Mouse (Mus musculus) layer of hippocampus, adult 9-10 months (tissue): ENCODE measurements around the gene Stk38.
"Not testable (repeated sequence)": the region's sequence is repeated elsewhere in the genome, so short reads cannot be mapped to it uniquely, and the experiment has no call there.

Experiments
- DNase-seq: peaks from one replicate; pipeline ENCODE4 v3.0.0; 2022; ENCODE audit warnings: low spot score

Gene Stk38

DNA sequence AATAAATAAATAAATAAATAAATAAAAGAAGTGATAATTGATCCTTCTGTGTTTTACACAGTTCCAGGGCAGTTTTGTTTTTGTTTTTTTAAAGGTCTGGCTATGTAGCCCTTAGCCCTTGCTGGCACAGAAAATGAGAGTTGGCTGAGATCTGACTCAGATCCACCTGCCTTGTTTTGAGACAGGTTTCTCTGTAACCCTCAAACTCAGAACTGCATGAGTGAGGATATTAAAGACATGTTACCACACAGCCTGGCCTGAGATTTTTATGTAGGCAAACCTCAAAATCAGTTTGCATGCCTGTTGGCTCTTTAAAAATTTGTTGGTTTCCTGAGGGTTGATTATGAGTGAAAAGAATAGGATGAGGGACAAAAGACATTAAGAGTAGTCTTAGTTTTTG lies 27.7 kb upstream of the Stk38 start:
- DNase-seq, result no peak

DNA sequence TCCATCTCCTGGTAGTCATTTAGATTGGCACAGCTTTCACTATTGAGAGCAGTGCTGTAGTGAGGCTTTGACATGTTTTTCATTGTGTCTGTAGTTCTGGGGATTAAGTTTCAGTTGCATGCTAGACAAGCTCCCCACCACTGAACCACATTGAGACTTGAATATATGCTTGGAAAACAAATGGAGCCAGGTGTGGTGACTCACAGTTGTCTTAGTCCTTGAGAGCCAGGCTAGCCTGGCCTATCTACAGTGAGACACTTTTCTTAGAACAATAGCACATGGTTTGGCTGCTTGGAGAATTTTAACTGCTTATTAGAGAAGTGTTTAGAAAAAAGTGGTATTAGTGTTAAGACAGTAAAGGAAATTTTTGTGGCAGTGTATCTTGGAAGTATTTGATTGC lies 26.5 kb upstream of the Stk38 start:
- no peak for DNase-seq

DNA sequence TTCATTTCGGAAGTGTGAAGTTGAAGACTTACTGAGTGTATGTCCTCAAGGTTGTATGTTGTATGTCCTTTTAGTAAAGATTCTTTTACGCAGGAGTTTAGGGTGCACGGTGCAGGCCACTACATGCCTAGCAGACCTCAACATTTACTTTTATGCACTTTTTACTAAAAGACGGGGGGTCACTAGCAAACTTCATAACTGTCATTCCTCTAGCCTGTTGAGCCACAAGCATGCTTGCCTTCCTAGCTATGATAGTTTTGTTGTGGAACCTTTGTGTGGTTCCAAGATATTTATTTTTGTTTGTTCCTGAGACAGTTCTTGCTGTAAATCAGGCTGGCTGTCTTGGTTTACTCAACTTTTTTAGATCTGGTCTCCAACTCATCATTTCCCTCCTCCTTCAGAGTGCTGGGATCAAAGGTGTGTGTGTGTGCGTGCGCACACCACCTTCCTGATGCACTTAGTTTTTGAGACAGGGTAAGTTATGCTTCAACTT lies 25.8 kb upstream of the Stk38 start:
- DNase-seq, result no peak

DNA sequence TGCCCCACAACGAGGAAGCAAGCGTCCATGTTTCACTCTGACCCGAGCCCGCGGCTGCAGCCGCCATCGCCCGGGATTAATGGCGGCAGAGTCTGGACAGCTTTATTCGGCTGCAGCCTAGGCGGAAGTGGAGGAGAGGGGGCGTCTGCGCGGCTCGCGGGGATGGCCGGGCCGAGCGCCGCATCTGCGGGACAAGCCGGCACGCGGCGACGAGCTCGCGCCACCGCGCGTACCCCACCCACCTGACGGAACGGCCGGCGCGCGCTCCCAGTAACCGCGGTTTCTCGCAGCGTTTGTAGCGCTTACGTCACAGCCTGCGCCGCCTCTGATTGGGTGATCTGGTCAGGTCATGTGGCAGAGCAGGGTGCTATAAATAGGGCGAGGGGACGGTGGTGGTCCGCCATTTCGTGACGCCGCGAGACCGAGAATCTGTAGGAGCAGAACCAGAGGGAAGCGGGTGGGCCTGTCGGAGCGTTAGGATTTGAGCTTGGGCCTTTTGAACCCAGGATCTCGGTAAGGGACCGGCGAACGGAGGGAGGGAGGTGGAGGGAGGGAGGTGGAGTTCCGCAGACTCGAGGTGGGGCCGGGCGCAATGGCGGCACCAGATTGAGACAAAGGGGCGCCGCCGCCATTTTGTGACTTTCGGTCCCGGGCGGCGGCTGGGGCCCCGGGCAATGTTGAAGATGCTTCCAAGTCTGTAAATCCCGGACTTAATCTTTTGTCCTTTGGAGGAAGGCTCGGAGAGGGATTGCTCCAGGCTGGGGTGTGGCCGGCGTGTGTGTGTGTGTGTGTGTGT lies 24.7 kb upstream of the Stk38 start, which contains the start of gene Srsf3:
Srsf3 (plus strand) TSS at position 355 of the 796 bp plus-strand sequence.
- peak; percentile 99 for DNase-seq

DNA sequence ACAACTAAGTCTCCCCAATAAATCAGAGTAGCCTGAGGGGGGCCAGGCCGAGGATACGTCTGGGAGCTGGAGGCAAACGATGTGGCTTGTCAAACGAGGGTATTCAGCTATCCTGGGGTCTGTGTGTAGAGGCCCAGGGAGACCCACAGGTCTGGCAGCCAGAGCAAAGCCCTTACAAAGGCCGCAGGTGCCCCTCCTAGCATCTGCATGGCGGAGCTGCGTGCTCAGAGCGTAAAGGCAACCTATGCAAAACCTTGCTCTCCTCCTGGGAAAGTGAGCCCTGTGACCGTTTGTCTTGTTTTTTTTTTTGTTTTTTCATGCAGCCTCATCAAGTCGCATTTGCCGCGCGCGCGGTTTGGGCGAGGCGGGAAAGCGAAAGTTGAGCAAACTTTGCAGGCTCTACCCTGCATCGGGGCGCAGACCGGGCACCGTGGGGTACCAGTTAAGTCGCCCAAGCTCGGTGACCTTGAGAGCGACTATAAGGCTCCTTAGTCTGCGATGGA lies 24.0 kb upstream of the Stk38 start:
- DNase-seq, result no peak

DNA sequence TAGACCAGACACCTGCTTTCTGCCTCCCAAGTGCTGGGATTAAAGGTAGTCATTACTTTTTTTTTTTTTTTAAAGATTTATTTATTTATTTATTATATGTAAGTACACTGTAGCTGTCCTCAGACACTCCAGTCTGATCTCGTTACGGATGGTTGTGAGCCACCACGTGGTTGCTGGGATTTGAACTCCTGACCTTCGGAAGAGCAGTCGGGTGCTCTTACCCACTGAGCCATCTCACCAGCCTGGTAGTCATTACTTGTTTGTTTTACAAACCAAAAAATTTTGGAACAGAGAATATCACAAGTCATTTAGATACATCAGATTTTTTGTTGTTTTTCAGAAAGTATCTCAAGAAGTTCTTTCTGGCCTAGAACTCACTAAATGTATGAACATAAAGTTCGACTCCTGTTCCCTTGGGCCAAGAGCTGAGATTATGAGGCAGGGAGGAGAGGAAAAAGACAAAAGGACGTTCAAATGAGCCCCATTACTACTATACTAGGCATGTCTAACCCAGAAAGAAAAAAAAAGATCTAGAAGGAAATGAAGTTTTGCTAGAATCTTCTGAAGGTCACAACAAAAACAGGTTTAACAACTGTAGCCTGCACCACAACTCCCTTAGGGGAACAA lies 23.4 kb upstream of the Stk38 start:
- not testable (repeated sequence) for DNase-seq

DNA sequence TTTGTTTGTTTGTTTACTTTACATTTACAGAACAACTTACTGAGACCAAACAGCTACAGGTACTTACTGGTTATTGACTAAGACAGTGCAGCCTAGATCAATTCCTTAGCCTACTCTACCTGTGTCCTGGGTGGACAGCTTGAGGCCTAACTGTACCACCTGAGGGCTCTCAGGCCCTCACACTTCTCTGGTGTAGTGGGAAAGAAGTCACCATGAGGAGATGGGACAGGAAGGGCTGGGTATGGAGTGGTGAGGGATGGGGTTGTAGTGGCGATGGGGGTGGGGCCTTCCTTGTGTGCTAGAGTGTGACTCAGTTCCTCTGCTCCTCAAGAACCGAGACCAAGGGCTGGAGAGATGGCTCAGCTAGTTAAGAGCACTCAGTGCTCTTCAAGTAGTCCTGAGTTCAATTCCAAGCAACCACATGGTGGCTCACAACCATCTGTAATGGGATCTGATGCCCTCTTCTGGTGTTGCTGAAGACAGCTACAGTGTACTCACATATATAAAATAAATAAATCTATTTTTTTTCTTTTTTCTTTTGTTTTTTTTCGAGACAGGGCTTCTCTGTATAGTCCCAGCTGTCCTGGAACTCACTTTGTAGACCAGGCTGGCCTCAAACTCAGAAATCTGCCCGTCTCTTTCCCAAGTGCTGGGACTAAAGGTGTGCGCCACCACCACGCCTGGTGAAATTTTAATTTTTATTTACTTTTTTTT lies 22.7 kb upstream of the Stk38 start:
- no peak for DNase-seq

DNA sequence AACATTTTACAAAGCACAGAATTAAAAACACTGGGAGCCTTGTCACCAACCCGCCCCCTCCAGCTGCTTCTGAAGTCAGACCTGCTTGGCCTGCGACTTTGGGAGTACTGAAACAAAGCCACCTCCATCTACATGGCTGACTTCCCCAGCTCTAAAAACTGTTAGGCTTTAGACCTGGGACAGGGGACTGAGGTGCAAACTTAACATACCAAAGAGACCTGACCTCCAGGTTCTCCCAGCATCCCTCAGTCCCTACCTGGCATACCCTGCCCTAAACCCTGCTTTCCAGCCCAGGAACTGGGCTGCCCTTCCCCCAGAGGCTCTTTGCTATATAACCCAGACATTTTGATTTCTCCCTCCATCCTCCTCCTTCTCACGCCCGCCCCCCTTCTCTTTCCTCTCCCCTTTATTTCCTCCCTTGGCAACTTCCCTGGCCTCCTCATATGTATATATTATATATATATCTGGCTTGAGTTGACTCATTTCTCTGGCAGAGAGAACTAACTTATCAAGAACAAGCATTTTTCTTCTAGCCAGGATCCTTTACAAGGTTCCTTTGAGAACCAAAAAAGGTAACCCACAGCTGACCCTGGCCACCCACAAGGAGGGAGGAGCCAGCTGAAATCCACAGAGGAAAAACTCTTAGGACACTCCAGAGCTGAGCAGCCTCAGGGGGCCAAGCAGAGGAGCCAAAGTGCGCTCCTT lies 19.0 kb upstream of the Stk38 start:
- DNase-seq, result no peak

DNA sequence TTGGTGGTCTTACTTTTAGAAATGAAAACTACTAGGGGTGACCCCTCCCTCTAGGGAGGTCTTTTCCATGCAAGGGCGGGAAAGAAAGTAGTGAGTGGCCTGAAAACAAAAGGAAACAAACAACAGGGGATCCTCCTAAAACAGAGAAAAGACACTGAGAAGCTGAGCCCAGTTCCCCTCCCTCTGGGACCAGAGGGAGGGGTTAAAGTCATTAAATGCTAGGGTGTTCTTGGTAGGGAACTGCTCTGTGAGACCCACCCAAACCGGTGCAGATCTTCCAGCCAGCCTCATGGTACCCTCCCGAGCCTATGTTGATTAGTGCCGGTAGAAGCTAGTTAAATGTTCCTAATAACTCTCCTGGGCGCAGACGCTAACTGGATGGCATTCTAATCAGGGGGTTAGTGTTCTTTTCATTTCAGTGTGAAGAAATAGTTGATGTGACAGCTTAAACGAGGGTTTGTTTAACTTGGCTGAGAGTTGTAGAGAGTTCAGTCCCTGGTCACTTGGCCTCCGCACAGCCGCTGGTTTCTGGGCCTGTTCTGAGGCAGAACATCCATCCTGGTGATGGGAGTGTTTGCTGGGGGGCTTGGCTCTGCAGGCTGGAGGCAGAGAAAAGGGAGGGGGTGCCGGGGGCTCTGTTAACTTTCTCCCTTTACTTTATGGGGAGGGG lies 17.2 kb upstream of the Stk38 start:
- DNase-seq, result no peak

DNA sequence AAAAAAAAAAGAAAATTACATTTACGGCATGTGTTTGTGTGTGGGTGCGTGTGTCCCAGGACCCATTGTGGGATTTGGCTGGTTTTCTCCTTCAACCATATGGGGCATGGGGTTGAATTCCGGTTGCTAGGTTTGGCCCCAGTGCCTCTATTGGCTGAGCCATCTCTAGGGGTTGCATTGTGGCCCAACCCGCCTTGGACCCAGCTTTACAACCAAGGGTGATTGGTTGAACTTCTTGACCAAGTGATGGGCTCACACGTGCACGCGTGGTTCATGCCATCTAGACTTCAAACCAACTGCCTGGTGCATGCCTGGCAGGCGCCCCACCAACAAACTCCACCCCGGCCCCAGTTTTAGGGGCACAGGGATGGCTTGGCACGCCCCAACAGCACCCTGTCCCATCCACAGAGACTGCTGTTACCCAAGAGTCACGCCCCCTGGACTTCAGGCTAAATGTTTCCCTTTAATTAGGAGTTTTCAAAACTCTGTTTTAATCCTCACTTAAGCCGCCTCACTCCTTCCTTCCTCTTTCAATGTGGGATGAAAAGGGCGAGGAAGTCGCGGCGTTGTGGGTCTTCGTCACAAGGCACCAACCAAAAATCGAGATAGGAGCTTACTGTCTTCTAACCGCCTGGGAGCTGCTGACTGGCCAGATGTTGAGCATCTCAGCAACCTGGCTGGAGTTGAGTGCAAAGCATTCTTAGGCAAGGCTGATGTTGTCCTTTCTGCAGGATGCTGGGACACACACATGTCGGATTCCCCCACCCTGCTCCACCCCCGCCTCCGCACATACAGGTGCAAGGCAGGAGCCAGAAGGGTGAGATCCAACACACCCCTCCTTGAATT lies 16.5 kb upstream of the Stk38 start:
- no peak for DNase-seq

DNA sequence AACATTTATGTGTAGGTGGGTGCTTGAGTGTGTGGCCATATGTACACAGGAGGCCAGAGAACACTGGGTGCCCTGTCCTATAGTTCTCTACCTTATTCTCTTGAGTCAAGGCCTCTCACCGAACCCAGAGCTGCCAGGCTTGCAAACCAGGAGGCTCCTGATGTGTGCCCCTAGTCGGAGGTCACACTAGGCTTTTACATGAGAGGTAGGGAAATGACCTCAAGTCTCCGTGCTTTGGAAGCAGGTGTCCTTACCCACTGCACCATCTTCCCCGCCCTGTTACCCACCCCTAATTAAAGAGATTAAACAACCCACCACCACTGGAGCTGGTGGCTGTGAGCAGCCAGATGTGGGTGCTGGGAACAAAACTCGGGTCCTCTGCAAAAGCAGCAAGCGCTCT lies 15.6 kb upstream of the Stk38 start:
- no peak for DNase-seq

DNA sequence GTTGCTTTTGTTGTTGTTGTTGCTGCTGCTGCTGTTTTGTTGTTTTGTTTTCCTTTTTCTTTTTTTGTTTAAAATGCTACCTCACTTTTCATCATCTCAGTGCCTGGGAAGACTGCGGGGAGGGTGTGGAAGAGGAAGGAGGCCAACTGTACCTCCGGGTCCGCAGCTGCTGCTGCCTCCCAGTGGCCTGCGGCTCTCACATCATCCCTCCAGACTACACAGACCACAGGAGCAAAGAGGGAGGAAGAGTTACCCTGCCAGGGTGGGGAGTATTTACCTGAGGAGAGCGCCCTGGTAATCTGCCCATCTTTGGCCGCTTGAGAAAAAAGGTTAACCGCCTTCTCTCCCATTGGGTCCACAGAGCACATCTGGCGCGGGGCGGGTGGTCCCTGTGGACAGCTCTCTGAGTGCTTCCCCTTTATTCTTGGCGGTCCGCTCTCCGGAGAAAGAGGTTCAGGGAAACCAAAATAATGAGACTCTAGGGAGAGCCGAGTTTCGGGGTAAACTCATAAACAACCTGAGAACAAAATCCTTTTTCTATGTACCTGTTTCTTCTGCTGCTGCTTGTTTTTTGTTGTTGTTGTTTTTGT lies 14.5 kb upstream of the Stk38 start:
- DNase-seq, result no peak

DNA sequence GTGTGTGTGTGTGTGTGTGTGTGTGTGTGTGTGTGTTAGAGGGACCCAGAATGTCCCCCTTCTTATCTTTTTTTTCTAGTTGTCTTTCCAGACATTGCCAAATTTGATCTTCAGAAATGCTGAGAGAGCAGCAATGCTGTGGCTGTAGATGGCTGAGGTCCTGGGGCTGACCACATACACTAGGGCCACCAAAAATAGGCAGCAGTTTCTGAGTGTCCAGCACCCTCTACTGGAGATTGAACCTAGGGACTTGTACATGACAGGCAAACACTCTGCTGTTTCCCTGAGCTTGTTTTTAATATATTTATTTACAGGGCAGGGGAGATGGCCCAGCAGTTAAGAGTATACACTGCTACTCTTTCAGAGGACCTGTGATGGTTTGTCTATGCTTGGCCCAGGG lies 12.6 kb upstream of the Stk38 start:
- no peak for DNase-seq

DNA sequence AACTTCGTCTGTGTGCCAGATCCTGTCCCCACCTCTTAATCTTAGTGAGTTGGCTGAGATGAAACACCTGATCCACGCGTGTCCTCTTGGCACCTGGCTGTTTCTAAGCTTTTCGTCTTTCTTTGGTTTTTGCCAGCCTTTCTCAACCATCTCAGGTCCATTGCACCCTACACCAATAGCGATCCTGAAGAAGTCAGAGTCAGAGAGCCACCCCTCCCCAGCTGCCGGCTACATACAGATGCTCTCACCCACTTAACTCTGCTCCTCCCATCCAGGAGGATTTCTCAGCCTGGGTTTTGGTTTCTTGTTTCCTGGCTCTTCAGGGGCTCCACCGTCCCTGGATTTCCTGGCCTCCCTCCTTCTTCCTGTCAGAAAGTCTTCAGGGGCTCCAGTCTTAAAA lies 11.6 kb upstream of the Stk38 start:
- no peak for DNase-seq

DNA sequence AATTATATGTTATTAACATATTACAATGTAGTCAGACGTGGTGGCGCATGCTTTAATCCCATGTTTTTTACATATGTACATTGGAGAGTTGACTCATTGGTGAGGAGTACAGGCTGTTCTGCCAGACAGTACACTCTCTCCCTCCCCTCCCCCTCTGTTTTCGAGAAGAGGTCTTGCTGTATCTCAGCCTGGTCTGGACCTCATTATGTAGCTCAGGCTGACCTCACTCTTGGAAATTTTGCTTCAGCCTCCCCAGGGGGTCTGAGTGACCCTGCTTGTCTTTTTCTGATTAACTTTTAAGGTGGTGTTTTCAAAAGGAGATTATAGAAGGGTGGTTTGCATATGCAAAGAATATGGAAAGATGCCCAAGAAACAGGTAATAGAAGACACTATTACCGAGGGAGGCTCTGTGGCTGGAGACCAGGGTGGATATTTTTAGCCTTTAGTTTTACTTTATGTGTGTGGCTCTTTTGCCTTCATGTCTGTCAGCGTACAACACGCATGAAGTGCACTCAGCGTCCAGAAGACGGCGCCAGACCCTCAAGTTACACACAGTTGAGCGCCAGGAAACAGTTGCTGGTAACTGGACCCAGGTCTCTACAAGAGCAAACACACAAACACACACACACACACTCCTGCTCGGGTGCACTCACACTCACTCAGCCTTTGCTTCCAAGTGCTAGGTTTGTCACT lies 10.6 kb upstream of the Stk38 start:
- no peak for DNase-seq

DNA sequence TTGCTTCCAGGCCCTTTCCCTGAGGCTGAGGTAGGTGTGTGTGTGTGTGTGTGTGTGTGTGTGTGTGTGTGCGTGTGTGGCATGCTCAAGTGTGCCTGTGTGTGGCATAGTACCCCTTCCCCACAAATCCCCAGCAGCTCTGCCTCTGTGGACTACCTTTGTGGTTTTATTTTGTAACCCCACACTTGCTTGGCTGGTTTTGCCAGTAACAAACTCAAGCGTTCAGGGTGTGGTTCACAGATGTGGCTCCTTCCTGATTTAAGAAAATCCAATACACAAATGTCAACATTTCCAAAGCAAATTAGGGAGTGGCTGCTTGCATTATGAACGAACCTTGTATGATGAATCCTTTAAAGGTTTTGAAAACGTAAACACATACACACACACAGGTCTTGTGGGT lies 8.9 kb upstream of the Stk38 start:
- DNase-seq, result no peak

DNA sequence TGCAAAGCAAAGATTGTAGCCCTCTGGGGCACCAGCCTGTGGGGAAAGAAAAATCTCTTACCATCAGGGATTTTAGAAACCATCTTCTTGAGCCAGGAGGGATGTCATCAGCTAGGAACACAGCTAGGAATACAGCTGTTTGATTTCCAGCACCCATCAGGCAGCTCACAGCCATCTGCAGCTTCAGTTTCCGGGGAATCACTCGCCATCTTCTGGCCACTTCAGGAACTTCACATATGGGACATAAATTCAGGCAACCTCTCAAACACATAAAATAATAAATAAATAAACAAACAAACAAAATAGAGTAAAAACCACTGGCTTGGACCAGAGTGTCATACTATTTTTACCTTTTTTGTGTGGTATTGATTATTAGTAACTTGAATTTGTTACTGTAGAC lies 7.8 kb upstream of the Stk38 start:
- DNase-seq, result no peak

DNA sequence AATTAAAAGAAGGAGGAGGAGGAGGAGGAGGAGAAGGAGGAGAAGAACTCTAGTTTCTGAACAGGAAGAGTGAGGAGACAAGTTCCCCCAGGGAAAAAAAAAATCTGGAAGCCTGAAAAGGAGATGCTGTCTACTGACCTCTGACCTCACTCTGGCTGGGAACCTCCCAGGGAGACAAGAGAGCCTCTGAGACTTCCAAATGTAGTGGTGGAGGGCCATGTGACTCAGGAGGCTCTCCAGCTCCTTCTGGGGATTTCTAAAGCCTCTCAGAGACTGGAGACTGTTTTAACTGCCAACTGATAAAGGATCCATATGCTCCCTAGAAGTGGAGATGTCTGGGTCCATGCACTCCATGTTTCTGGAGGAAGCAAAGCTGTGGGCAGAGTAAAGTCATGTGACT lies 6.4 kb upstream of the Stk38 start:
- no peak for DNase-seq

DNA sequence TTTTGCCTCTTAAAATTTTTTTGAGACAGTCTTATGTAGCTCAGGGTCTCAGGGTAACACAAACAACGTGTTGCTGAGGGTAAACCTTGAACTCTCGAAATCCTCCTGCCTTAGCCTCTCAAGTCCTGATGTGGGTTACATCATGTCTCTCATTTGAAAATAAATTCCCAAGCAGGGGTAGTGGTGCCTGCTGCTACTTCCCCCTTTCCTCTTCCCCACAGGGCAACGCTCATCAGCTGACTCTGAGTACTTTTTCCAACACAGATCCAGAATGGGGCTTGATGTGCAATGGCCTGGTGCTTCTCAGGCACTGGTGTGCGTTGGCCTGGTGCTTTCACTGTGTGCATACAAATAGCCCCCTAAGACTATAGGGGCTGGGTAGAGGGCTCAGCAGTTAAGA lies 1.4 kb upstream of the Stk38 start:
- no peak for DNase-seq

DNA sequence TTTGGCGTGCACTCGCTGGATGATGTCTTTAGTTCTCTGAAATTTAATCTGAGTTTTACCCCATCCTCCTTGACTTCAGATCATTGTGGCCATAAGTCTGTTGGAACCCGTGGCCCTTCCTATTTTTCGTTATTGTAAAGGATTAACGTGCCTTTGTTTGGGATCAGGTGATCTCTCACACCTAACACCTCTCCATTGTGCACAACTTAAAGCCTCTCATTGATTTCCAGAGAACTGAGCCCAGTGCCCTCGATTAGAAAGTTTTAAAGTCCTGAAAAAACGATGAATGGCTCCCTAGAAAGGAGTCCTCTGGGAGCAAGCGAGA lies 493 bp upstream of the Stk38 start:
- no peak for DNase-seq
